Mouse (Mus musculus) layer of hippocampus, adult 11-12 months (tissue): ENCODE measurements around the gene Oaz3.

Experiments
- DNase-seq: peaks from one replicate; pipeline ENCODE4 v3.0.0; 2022; ENCODE audit warnings: low spot score

Gene Oaz3

DNA sequence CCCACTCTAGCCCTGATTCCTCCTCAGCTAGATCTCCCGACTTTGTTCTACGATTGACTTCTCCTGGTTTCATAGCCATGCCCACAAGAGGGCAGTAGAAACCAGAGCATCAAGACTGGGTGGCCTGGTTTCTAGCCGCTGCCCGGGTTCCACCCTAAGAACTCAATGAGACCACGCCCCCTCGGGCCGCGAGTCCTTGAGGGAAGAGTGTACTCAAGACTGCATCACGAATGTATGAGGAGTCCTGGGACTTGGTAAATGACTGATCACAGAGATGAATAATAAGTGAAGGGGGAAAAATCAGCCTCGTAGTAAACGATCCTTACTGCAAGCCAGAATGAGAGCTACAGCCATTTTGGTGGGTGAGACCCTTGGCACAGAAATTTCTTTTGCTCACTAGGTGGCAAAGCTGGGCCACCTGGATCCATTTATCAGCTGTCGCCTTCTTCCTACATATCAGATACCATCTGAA lies 12.8 kb upstream of the Oaz3 start:
- peak; percentile 86 for DNase-seq

DNA sequence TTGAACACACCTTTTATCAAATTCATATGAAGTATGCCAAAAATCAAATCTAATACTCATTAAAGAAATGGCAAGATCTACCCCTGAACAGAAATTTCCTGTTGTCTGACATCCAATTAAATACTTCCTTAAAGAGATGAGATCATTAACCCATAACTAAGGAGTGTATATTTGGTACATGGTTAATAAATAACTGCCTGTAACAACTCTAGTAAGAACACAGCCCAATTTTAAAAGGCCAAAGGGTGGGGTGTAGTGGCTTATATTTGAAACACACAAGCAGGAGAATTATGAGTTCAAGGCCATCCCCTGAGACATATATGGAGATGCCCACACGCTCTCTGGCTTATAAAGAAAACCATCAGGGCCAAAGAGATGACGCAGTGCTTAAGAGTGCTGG lies 5.7 kb upstream of the Oaz3 start:
- DNase-seq, result no peak

DNA sequence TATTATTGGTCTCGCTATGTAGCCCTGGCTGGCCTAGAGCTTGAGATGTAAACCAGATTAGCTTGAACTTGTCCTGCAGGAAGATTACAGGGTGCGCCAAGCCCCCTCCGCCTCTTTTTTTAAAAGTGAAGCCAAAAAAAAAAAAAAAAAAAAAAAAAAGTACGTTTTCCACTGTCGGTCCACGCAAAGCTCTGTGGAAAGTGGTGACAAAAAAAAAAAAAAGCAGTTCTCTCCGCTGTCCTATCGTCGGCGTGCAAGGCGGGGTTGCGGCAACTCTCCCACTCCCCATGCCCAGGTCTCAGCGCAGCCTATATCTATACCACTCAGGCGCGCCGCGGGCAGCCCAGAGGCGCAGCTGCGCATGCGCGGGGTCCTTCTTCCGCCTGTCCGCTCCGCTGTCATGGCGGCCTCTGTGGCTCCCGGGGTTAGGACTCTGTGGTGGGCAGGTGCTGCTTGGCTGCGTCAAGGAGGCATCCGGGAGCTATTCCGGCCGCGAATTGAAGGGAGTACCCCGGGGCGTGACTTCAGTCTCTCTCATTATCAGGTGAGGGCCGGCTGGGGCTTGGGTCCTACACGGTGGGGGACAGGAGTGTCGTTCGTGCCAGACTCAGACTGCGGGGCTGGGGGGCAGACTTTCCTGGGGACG lies 641 bp downstream of the Oaz3 start, which contains the start of gene Mrpl9:
Mrpl9 (plus strand) TSS at position 368 of the 646 bp plus-strand sequence.
- peak; percentile 95 for DNase-seq

DNA sequence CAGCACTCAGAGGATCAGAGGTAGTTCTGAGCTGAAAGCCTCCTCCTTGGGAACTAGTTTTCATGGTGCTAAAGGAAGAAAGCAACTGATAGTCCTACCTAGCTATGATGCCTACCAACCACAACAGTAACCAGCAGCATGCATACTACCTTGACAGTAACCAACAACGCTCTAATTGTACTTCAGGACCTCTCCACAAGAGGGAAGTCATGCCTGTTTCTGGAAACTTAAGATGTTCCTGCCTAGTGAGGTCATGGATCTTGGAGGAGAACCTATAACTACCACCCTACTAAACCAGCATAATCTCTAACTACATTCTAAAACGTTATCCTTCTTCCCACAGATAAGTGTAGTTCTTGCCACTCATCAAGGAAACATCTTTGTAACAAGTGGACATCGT lies 2.5 kb downstream of the Oaz3 start:
- DNase-seq, result peak; percentile 18

DNA sequence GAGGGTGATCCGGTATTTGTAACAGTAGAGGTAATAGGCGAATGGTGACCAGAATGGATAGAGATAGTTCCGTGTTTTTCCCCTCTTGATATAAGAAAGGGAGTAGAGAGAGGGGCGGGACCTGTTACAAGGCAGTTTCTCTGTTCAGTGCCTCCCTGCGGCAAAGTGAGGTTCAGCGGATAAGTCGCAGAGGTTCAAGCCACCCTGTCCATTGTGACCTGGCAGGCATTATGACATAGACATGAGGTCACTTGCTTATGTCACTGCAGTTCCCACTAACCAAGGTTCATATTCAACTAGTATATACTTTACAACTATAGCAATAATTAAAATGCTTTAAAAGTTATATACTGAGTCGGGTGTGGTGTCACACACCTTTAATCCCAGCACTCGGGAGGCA lies 7.3 kb downstream of the Oaz3 start:
- no peak for DNase-seq

DNA sequence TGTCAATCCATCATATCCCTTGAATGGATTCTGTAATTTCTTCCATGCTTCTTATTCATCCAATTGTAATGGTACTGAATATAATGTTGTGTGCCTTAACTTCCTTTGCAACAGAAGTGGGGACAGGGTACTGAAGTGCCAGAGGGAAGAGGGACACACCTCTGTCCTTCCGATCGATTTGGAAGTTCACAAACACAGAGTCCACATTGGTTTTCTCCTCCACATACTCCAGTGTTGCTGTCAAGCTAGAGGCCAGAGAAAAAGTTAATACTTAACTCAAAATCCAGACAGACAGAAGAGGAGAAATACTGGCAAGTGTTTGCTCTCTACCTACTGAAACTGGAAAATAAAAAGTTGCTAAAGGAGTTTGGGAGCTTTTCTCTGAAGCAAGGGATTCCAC lies 9.4 kb downstream of the Oaz3 start:
- DNase-seq, result no peak

DNA sequence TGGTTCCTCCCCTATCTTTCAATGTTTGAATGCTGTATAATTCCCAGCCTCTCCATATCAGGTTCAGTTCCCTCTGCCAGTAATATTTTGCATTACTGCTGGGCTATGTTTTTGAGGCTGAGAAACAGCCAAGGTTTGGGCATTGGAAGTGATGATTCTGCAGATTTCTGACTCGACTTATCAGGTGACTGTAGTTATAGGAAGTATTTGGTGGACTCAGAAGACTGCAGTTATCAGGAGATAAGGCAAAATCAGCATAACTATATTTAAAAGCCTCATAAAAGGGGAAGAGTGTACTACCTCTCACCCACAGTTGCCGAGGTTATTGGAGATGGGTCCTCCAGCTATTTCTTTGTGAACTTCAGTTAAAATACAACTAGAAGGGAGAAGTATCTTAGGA lies 12.7 kb downstream of the Oaz3 start:
- DNase-seq, result no peak

GRCm38 (mm10) chr3:94413031-94413679 lies 30.6 kb downstream of the Oaz3 start, which contains the start of gene Tdrkh:
Tdrkh (plus strand) TSS chr3:94413273.
- peak; percentile 98 for DNase-seq

GRCm38 (mm10) chr3:94412530-94412929 lies 31.2 kb downstream of the Oaz3 start:
- no peak for DNase-seq

- no peak for DNase-seq
These were observed 38.2 kb downstream of the Oaz3 start for GRCm38 (mm10) chr3:94405561-94405960.

- no peak for DNase-seq
These were observed 39.2 kb downstream of the Oaz3 start for GRCm38 (mm10) chr3:94404366-94405054.

- no peak for DNase-seq
These were observed 41.3 kb downstream of the Oaz3 start for GRCm38 (mm10) chr3:94402451-94402850.

- no peak for DNase-seq
These were observed 43.9 kb downstream of the Oaz3 start for GRCm38 (mm10) chr3:94399663-94400310.

DNA sequence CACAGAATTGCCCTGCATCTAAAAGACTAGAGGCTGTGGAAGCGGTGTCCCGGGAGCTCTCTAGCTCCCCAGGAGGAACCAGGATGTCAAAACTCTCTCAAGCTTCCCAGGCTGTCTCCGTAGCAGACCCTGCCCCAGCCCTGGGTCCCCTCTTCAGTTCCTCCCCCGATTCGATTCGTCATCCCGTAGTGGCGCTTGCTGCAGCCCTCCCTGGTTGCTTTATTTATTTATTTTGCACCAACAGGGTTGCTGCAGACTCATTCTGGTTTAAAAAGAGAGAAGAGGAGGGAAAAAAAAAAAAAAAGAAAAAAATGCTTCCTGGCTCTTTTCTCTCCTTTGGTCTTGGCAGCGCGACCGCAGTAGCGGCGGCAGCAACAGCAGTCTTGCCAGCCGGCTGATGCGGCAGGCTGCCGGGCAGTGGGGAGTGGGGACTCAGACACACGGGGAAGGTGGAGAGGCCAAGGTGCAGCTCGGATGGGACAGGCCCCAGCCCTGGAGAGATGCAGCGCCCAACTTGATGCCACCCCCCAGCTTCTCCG lies 44.7 kb downstream of the Oaz3 start:
- peak; percentile 15 for DNase-seq

DNA sequence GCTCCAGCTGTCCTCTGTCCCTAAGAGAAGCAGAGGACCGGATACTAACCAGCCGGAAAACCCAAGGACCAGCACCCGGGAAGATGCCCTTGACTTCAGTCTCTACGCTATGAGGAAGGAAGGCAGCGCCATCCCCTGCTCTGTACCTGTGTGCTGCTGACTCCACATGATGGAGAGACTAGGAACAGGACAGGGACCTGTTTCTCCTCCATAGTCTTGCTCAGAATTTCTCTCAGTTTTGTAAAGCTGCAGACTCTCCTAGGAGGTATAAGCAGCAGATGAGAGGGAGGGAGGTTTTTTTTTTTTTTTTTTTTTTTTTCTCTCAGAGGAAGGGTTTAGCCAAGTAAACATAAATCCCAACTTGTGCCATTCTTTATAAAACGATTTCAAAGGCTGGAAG lies 45.5 kb downstream of the Oaz3 start, which contains the start of gene Lingo4:
Lingo4 (plus strand) TSS at position 301 of the 400 bp plus-strand sequence.
- DNase-seq, result no peak

- no peak for DNase-seq
These were observed 46.9 kb downstream of the Oaz3 start for GRCm38 (mm10) chr3:94396851-94397250.

GRCm38 (mm10) chr3:94396336-94396735 lies 47.4 kb downstream of the Oaz3 start:
- no peak for DNase-seq

DNA sequence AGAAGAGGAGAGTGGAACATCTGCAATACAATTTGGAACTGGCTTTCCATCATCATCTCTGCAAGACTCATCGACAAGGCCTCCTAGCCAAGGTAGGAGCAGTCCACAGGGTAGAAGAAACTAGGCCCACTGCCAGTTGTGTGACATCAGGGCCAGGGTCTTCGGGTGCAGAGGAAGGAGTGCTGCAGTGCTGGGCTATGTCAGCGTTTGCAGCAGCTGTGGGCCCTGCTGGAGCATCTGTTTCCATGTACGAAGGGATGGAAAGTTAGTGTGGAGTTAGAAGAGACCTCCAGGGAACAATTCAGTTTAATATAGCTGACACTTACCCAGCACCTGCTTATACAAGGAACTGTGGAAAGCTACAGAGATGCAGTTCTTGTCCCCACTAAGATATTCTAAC lies 50.7 kb downstream of the Oaz3 start:
- DNase-seq, result no peak

DNA sequence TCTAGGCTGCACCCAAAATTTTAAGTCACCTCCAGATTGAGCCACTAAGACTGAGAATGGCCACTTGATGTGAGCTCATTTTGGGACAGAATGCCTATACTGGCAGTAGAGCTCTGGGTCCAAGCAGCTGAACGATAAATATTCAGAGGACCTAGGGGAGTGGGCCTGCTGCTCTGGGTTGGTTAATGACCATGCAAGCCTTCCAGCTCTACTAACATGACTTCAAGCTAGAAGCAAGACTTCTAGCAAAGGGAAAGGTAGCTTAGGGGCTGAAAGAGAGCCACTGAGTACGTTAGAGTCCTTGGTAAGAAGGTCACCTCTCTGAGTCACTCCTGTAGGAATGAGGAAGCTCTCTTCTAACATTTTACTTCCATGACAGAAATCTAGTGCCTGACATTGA lies 51.6 kb downstream of the Oaz3 start:
- DNase-seq, result no peak

DNA sequence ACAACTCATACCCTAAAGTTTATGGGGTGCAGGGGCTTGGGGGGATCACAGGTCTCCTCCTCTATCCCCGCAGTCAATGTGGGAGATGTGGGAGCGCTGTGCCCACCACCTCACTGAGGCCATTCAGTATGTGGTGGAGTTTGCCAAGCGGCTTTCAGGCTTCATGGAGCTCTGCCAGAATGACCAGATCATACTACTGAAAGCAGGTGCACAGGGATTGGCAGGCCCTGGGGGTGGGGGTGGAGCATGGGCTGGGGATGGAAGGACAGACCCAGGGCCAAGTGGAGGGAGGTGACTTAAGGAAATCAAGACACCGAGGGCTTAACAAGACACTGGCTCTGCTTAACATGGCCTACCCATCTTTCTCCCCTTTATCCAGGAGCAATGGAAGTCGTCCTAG lies 52.7 kb downstream of the Oaz3 start:
- DNase-seq, result no peak

DNA sequence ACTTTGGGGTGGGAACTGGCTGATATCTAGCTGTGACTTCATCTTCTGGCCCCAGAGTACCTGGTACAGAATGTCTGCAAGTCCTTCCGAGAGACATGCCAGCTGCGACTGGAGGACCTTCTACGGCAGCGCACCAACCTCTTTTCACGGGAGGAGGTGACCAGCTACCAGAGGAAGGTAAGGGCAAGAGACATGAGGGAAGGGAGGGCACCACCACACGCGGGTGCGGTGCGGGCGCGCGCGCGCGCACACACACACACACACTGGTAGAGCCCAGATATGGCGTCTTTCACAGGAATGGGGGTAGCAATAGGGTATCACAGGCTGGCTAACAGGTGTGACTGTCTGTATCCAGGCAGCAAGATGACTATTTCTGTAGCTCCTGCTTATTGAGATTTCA lies 54.3 kb downstream of the Oaz3 start:
- DNase-seq, result no peak

- DNase-seq, result no peak
These were observed 55.7 kb downstream of the Oaz3 start for GRCm38 (mm10) chr3:94388047-94388446.
